Mouse (Mus musculus) kidney, postnatal 36 days (tissue): ENCODE results near the gene Tex52.
A peak's percentile ranks its signal among the peaks of the same experiment; 100 is the strongest.

ENCODE experiments used
- DNase-seq, 2 experiments: peaks; one replicate each; pipeline ENCODE4 v3.0.0; 2021 to 2022; ENCODE audit warnings: mixed read lengths in 2 of 2

Gene Tex52

GRCm38 (mm10) chr6:128432356-128432915, 57.2 kb downstream of the Tex52 start:
- peak in 1 of 2 experiments; percentile 39 for DNase-seq

DNA sequence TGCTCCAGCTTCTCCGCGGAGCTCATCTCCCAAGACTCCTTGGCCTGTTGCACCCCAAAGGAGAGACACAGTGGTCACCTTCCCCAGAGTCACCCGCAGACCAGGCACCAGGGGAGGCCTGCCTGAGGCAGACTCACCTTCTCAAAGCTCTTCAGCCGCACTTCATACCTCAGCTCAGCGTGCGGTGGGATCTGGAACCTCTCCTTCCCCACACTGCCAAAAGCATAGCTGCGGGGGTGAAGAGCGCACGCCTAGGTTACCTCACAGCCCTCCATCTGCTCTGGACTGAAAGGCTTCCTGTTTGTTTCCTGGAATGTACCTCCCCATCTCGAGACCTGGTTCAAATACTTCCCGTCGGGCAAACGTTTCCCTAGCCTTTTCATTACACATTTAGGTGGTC, 58.3 kb downstream of the Tex52 start:
- no peak for DNase-seq
